In genomic region chr5:46024138-46024537, GRCm38 (mm10) we compare ENCODE assay signal across 18 mouse cellular contexts.
"Had no signal": no experiment of that assay in that cellular context is flagged by ENCODE, and none has a peak within 500 bp of the region (broad histone marks: within the 10 kb centered on the region; RNA-seq: fewer than 3 reads in every experiment).

No protein-coding gene starts in this region.

- H3K27ac ChIP-seq: liver, embryonic 14.5 days; midbrain, embryonic 10.5 days; midbrain, embryonic 12.5 days; neural tube, embryonic 12.5 days had no signal

- H3K9ac ChIP-seq: liver, embryonic 14.5 days; lung, embryonic 14.5 days; midbrain, embryonic 12.5 days; neural tube, embryonic 12.5 days had no signal

- H3K36me3 ChIP-seq: midbrain, embryonic 10.5 days; midbrain, embryonic 12.5 days; neural tube, embryonic 12.5 days had no signal

- H3K4me2 ChIP-seq: lung, embryonic 14.5 days; midbrain, embryonic 12.5 days; neural tube, embryonic 12.5 days had no signal

- DNase-seq: lung, adult 18-20 months; lung, embryonic 14.5 days; lung, postnatal 10 days; lung, postnatal 4 days; retina, postnatal 1 day; right cerebral cortex, adult 18-20 months; right cerebral cortex, postnatal 25 days; right cerebral cortex, postnatal 4 days; spleen, adult 18-20 months; thymus, adult 18-20 months; thymus, postnatal 14 days; thymus, postnatal 36 days had no signal

- H3K9me3 ChIP-seq: midbrain, embryonic 10.5 days; midbrain, embryonic 12.5 days; neural tube, embryonic 12.5 days had no signal

- H3K4me3 ChIP-seq: midbrain, embryonic 10.5 days; midbrain, embryonic 12.5 days; myocyte; neural tube, embryonic 12.5 days had no signal

- H3K27me3 ChIP-seq: midbrain, embryonic 12.5 days; neural tube, embryonic 12.5 days had no signal

- H3K4me1 ChIP-seq: midbrain, embryonic 12.5 days; neural tube, embryonic 12.5 days had no signal

- ATAC-seq: midbrain, embryonic 16.5 days had no signal
